Mouse (Mus musculus): ENCODE measurements around the gene Serpinb8.

DNA sequence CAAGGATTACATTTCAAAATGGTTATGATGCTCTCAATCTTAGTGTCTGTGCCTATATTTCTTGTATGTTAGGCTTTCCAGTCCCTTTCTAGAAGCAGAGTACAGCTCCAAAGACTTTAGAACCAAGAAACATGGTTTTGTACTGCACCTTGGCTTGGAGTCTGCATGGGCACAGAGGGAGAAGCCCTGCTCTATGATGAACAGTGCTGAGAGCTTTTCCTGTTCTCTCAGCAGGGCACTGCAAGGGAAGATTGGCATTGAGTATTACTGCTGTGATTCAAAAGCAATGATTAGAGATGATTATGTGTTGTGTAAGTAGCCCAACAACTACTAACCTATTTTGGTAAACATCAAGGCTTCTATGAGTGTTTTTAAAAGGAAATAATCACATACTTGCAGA lies 1.6 kb upstream of the Serpinb8 start:
- TF ChIP-seq CTCF (IDR thresholded peaks at IDR 0.05; ENCODE audit: borderline replicate concordance, extremely low read depth, insufficient read depth, insufficient read length) (no peak), POLR2A (IDR thresholded peaks at IDR 0.05; ENCODE audit: borderline replicate concordance, extremely low read depth, insufficient read depth, insufficient read length, poor library complexity, severe bottlenecking) (no peak)
